Mouse (Mus musculus) limb, embryonic 14.5 days (tissue): ENCODE measurements around the gene Ipcef1. TPM values are rescaled to one million over a fixed set of nuclear protein-coding genes. Genes with fewer than 3 reads are reported as not detected.

ENCODE experiments used
- ATAC-seq: fragments of 200-750 bp; cut with Nextera tagmentation; 2 replicates; pipeline ENCODE4 v1.8.0; 2017; ENCODE audit warnings: low read depth, moderate number of reproducible peaks, moderate TSS enrichment; ENCODE audit not compliant: low FRiP score
- DNase-seq: peaks from one replicate; pipeline ENCODE4 v3.0.0-alpha.2; 2015; ENCODE audit warnings: low spot score
- H3K27ac ChIP-seq: fragments of 300-500 bp; sonication (generic); replicated peaks from 2 replicates; pipeline ENCODE4 v1.5.1; 2014; ENCODE audit warnings: low read depth, mild to moderate bottlenecking, low read length, moderate library complexity, mixed read lengths
- H3K27me3 ChIP-seq: fragments of 300-500 bp; sonication (generic); 2 replicates; pipeline ENCODE4 v1.6.1; 2014; ENCODE audit warnings: low read length, mixed read lengths; ENCODE audit not compliant: control insufficient read depth, insufficient read depth
- H3K36me3 ChIP-seq: fragments of 300-500 bp; sonication (generic); 2 replicates; pipeline ENCODE4 v1.6.1; 2014; ENCODE audit warnings: mild to moderate bottlenecking, low read length, moderate library complexity, mixed read lengths; ENCODE audit not compliant: control insufficient read depth, insufficient read depth
- H3K4me1 ChIP-seq: fragments of 300-500 bp; sonication (generic); 2 replicates; pipeline ENCODE4 v1.6.1; 2014; ENCODE audit warnings: antibody characterized with exemption, low read length, mixed read lengths; ENCODE audit not compliant: control insufficient read depth, insufficient read depth
- H3K4me2 ChIP-seq: fragments of 300-500 bp; sonication (generic); replicated peaks from 2 replicates; pipeline ENCODE4 v1.6.1; 2014; ENCODE audit warnings: low read depth, mild to moderate bottlenecking, low read length, moderate library complexity; ENCODE audit not compliant: severe bottlenecking
- H3K4me3 ChIP-seq: fragments of 300-500 bp; sonication (generic); replicated peaks from 2 replicates; pipeline ENCODE4 v1.5.1; 2014; ENCODE audit warnings: low read length
- H3K9ac ChIP-seq: fragments of 300-500 bp; sonication (generic); 2 replicates; pipeline ENCODE4 v1.6.1; 2014; ENCODE audit warnings: mild to moderate bottlenecking, low read depth, low read length, moderate library complexity; ENCODE audit not compliant: severe bottlenecking
- H3K9me3 ChIP-seq: fragments of 300-500 bp; sonication (generic); 2 replicates; pipeline ENCODE4 v1.6.1; 2016; ENCODE audit warnings: low read length; ENCODE audit not compliant: control insufficient read depth
- POLR2A ChIP-seq: fragments of 200-500 bp; IDR thresholded peaks from 2 replicates; pipeline ENCODE4 v1.8.0; 2012; ENCODE audit warnings: inconsistent platforms, mild to moderate bottlenecking, moderate library complexity, borderline replicate concordance; ENCODE audit not compliant: insufficient read depth, insufficient read length; ENCODE audit errors: extremely low read depth
- WGBS: fragments of 180-500 bp; shearing (Covaris S2); extraction: QIAGEN DNeasy Blood & Tissue Kit; methylation state at CpG from one replicate; pipeline ENCODE4 v1.1.7; 2014; 5-methylcytosine and 5-hydroxymethylcytosine counted together
- polyA plus RNA-seq, 2 experiments: library from polyadenylated mRNA; depleted of rRNA in 1 of 2; stranded (reverse) in 1 of 2; unstranded in 1 of 2; fragments of >200 nt; fragmentation: Nextera tagmentation in 1 of 2; extraction: Ambion mirVana in 1 of 2; gene quantifications; 2 replicates each; pipeline versions ENCODE4 v1.2.1 to v1.2.3; 2012 to 2014

Gene Ipcef1
- polyA plus RNA-seq, 2 experiments, result 0.18 to 0.36 TPM

DNA sequence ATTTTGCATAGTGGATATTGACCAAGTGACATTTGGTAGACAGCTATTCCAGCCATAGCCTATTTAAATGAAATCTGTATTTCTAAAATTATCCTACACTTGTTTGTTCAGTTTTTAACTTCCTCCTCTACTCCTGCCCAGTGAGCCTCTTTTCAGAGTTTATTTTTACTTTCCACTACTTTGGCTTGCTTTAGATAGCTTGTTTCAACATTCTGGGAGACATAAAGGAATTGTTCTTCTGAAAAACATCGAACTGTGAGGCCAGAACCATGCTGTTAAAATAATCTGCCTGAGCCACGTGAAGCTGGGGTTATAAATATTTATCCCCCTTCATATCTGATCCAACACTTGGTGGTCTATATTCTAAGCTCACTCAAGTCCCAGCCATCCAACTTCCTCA is 121.4 kb downstream of the Ipcef1 start:
- DNase-seq, result no peak
- H3K27ac ChIP-seq, result no peak overlapping the region
- no peak for TF ChIP-seq POLR2A
- no peak for ATAC-seq
- H3K9ac ChIP-seq, result no peak overlapping the region
- H3K36me3 ChIP-seq, result no peaks in the 10 kb centered on the region
- no peaks in the 10 kb centered on the region for H3K4me1 ChIP-seq
- no peak overlapping the region for H3K4me3 ChIP-seq
- no peak overlapping the region for H3K4me2 ChIP-seq
- WGBS, result 67% methylated on average over 2 of the region's 2 CpGs
- H3K27me3 ChIP-seq, result no peaks in the 10 kb centered on the region
- no peaks in the 10 kb centered on the region for H3K9me3 ChIP-seq

DNA sequence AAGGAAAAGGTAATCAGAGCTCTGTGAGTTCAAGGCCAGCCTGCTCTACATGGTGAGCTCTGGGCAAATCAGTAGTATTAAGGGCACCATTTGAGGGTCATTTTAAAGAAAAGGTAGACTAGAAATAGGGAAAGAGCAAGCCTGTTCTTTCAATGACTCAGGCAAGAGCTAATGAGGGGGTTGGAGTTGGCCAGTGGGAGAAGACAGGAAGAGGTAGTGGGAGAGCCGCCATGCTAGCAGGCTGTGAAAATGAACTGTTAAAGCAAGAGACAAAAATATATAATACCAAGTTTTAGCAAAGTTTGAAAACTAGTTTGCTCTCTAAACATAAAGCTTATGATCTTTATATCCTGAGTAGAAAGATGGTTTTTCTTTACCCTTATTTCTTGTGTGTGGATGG is 121.9 kb downstream of the Ipcef1 start:
- no peak overlapping the region for H3K4me2 ChIP-seq
- 84% methylated on average over 1 of the region's 1 CpGs for WGBS
- no peak for ATAC-seq

DNA sequence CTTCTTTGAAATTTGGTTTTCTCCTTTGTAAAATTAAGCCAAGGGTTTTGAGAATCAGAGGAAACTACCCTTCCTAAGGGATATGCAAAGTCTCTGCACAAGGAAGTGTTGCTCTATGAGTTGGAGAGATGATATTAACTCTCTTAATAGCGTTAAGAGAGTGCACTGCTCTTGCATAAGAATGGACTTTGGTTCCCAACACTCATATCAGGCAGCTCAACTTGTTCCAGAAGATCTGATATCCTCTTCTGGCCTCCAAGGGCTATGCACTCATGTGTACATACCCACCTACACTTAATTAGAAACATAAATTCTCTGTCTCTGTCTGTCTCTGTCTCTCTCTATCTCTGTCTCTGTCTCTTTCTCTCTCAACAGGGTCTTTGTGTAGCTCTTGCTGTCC is 123.4 kb downstream of the Ipcef1 start:
- DNase-seq (no peak), ATAC-seq (no peak)
- Histone ChIP-seq H3K9me3 (no peaks in the 10 kb centered on the region), H3K4me1 (no peaks in the 10 kb centered on the region), H3K27me3 (no peaks in the 10 kb centered on the region), H3K27ac (no peak overlapping the region), H3K36me3 (no peaks in the 10 kb centered on the region), H3K4me3 (no peak overlapping the region), H3K4me2 (no peak overlapping the region), H3K9ac (no peak overlapping the region)
- WGBS, result 44% methylated on average over 1 of the region's 1 CpGs
- TF ChIP-seq POLR2A, result no peak

More for the DNA sequence above, 121.9 kb downstream of the Ipcef1 start:
- no peaks in the 10 kb centered on the region for H3K9me3 ChIP-seq
- no peak for TF ChIP-seq POLR2A
- H3K4me3 ChIP-seq, result no peak overlapping the region
- no peaks in the 10 kb centered on the region for H3K4me1 ChIP-seq
- no peak for DNase-seq
- no peaks in the 10 kb centered on the region for H3K36me3 ChIP-seq
- H3K27ac ChIP-seq, result no peak overlapping the region
- H3K9ac ChIP-seq, result no peak overlapping the region
- H3K27me3 ChIP-seq, result no peaks in the 10 kb centered on the region

DNA sequence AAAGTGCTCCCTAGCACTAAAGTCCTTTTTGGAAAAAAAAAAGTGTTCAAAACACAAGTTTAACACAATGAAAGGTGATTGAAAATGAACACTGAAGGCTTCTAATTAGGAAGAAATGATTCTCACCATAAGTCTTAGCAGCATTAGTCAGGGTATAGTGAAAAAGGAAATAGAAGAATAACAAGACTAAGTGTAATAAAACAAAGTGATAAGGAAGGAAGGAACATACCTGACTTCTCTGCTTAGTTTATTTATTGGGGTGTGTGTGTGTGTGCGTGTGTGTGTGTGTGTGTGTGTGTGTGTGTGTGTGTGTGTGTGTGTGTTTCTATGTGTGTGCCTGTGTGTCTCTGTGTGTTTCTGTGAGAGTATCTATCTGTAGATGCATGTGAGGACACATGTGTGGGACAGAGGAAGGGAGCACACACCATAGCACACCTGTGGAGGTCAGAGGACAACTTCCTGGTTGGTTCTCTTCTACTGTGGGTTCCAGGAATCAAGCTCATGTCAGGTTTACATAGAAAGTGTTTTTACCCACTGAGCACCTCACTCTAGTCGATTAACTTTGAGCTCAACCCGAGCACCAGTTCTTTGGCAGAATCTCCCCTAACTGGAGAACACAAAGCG is 124.6 kb downstream of the Ipcef1 start:
- no peak overlapping the region for H3K4me3 ChIP-seq
- DNase-seq (no peak), ATAC-seq (no peak)
- H3K4me1 ChIP-seq, result no peaks in the 10 kb centered on the region
- H3K27me3 ChIP-seq, result no peaks in the 10 kb centered on the region
- H3K9ac ChIP-seq, result no peak overlapping the region
- H3K27ac ChIP-seq, result no peak overlapping the region
- no peaks in the 10 kb centered on the region for H3K9me3 ChIP-seq
- no peaks in the 10 kb centered on the region for H3K36me3 ChIP-seq
- TF ChIP-seq POLR2A, result no peak
- no peak overlapping the region for H3K4me2 ChIP-seq
- WGBS, result 77% methylated on average over 4 of the region's 4 CpGs

DNA sequence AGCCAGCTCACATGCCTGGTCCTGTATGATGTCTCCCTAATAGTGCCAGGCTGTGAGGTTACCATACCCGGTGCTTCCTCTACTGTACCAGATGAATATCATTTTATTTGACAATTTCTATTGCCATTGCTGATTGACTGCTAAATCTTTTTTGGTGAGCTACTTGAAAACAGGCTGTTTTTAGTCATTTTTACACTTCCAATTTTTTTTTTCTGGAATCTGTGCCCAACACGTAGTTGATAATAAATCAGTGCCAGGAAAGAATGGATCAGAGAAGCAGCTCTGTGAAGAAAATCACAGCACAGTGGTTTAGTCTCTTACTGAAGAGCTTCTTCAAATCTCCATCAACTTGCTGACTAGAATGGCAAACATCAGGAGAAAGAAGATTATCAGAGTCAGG is 125.6 kb downstream of the Ipcef1 start:
- no peak for ATAC-seq
- Histone ChIP-seq H3K4me2 (no peak overlapping the region), H3K4me3 (no peak overlapping the region), H3K4me1 (no peaks in the 10 kb centered on the region), H3K9ac (no peak overlapping the region), H3K27me3 (no peaks in the 10 kb centered on the region), H3K36me3 (no peaks in the 10 kb centered on the region), H3K27ac (no peak overlapping the region), H3K9me3 (no peaks in the 10 kb centered on the region)
- no peak for TF ChIP-seq POLR2A
- no peak for DNase-seq
- 78% methylated on average over 2 of the region's 2 CpGs for WGBS
